Comparison of ENCODE assay signal across 8 mouse cellular contexts in genomic region chr1:179668013-179668805, GRCm38 (mm10). TPM values are rescaled to one million over a fixed set of nuclear protein-coding genes. Genes with fewer than 3 reads are reported as not detected.
DNase-seq lines count a peak whose midpoint lies in the region; ATAC-seq lines count a peak whose summit lies in the region.

Gene Sccpdh (plus strand): TSS chr1:179668210.

- no peaks in the 10 kb centered on the region for H3K9me3 ChIP-seq in hindbrain, embryonic 14.5 days (ENCODE audit: control insufficient read depth, low read length)

- peaks cover 13% of the 10 kb centered on the region for H3K4me1 ChIP-seq in hindbrain, embryonic 14.5 days (replicated peaks; ENCODE audit: control insufficient read depth, insufficient read depth, low read length)

- peak within 1 kb of the TSS; percentile 88 for H3K27ac ChIP-seq in hindbrain, embryonic 14.5 days

- peaks cover 21% of the 10 kb centered on the region for H3K36me3 ChIP-seq in hindbrain, embryonic 14.5 days (replicated peaks; ENCODE audit: control insufficient read depth, insufficient read depth)

- H3K9ac ChIP-seq in hindbrain, embryonic 14.5 days, result peak within 1 kb of the TSS; percentile 93

- DNase-seq in R1 (ENCODE audit: low read depth, low spot score), result peak; percentile 71
- DNase-seq in cerebellum, postnatal 25 days, result peak; percentile 89 to 94
- DNase-seq in frontal cortex, postnatal 36 days (ENCODE audit: low spot score in 2 of 2), result peak; percentile 76 to 80
- DNase-seq in hindbrain, embryonic 14.5 days (ENCODE audit: low spot score), result peak; percentile 87
- DNase-seq in layer of hippocampus, postnatal 25 days (ENCODE audit: extremely low spot score in 1 of 2, low spot score in 1 of 2), result peak; percentile 71 to 75
- DNase-seq in lung, postnatal 14 days, result peak; percentile 89
- peak; percentile 93 for DNase-seq in ovary, postnatal 36 days (ENCODE audit: low spot score)
- peak; percentile 80 for DNase-seq in thymus, postnatal 25 days

- under 1% methylated on average over 74 of the region's 84 CpGs for WGBS in hindbrain, embryonic 14.5 days

- peak within 1 kb of the TSS; percentile 82 for H3K4me2 ChIP-seq in hindbrain, embryonic 14.5 days (replicated peaks)

- no peaks in the 10 kb centered on the region for H3K27me3 ChIP-seq in hindbrain, embryonic 14.5 days (ENCODE audit: control insufficient read depth, insufficient read depth, low read length)

- peak within 1 kb of the TSS; percentile 88 for H3K4me3 ChIP-seq in hindbrain, embryonic 14.5 days (replicated peaks; ENCODE audit: low read length)

- ATAC-seq in hindbrain, embryonic 14.5 days (ENCODE audit: low FRiP score), result peak; percentile 98

RNA-seq across cellular contexts. Expression of gene Sccpdh, which starts in this region (rescaled TPM):
- polyA plus RNA-seq in hindbrain, embryonic 14.5 days (2014; fragmentation: Nextera tagmentation; extraction: Ambion mirVana), result 176 and 196 TPM in 2 replicates
- 10 to 100 TPM; 60.1 to 68.5 TPM for total RNA-seq in layer of hippocampus, postnatal 25 days (2021)

Comparison
In these comparisons a context has a peak if more than half of its experiments do, and no peak if none do; other contexts are left out.
1. Peak in every context shown above with its lines: DNase-seq, ATAC-seq, H3K4me3 ChIP-seq and H3K27ac ChIP-seq.